Mouse (Mus musculus): ENCODE results near the gene Adora2b. TPM values are rescaled to one million over a fixed set of nuclear protein-coding genes. Genes with fewer than 3 reads are reported as not detected.

Gene Adora2b
- total RNA-seq (2023), result not detected

GRCm38 (mm10) chr11:62248401-62249244 is at the start of gene Adora2b:
TSS of gene Adora2b (plus strand) at chr11:62248984.

GRCm38 (mm10) chr11:62280675-62281600 is 32.2 kb downstream of the Adora2b start, which contains the start of the genes Zswim7 and Ttc19:
TSS of gene Zswim7 (minus strand) at chr11:62281375.
TSS of gene Ttc19 (plus strand) at chr11:62281473.

Other genes starting within 250 kb of the Adora2b start
- gene Zswim7, start 32.4 kb downstream of the Adora2b start, total RNA-seq (2023), result 5.6 TPM
- gene Ttc19, start 32.5 kb downstream of the Adora2b start, total RNA-seq (2023), result 20.1 TPM
- gene Pigl, start 209.5 kb downstream of the Adora2b start, total RNA-seq (2023), result 7.1 TPM
- 433 TPM for gene Ncor1, start 209.6 kb downstream of the Adora2b start, total RNA-seq (2023)

Measured in CD8-positive naive resting alpha-beta T cell, adult 57 days (primary cell).